Mouse (Mus musculus) CH12.LX (cell line): ENCODE data around the gene 2410004B18Rik. TPM values are rescaled to one million over a fixed set of nuclear protein-coding genes. Genes with fewer than 3 reads are reported as not detected.

Experiments used
- DNase-seq: peaks from one replicate; pipeline ENCODE4 v3.0.0-alpha.2; 2013; ENCODE audit errors: extremely low read depth
- H3K27ac ChIP-seq: 2 replicates; pipeline ENCODE4 v1.5.1; 2012; ENCODE audit warnings: low read depth, mild to moderate bottlenecking, control low read depth, moderate library complexity; ENCODE audit not compliant: insufficient read depth
- H3K27me3 ChIP-seq: replicated peaks from 2 replicates; pipeline ENCODE3; 2012; ENCODE audit warnings: inconsistent platforms
- H3K36me3 ChIP-seq, 2 experiments: replicated peaks in 1 of 2; 2 replicates each; pipeline versions ENCODE3 to v1.6.1; 2012; ENCODE audit warnings: inconsistent platforms in 1 of 2, low read length in 1 of 2, mild to moderate bottlenecking in 1 of 2, mixed read lengths in 1 of 2, moderate library complexity in 1 of 2; ENCODE audit not compliant: control insufficient read depth in 1 of 2, insufficient read depth in 1 of 2
- H3K4me1 ChIP-seq, 2 experiments: 2 replicates each; pipeline ENCODE4 v1.6.1; 2012; ENCODE audit warnings: inconsistent platforms in 1 of 2, moderate library complexity in 1 of 2; ENCODE audit not compliant: insufficient read depth in 2 of 2, control insufficient read depth in 1 of 2
- H3K4me2 ChIP-seq: 2 replicates; pipeline ENCODE4 v1.6.1; 2012; ENCODE audit warnings: low read depth, mild to moderate bottlenecking, control low read depth; ENCODE audit not compliant: poor library complexity, insufficient read depth, severe bottlenecking
- H3K4me3 ChIP-seq, 3 experiments: fragments of 150-350 bp in 1 of 3; sonication (generic) in 1 of 3; replicated peaks in 1 of 3; 2 replicates each; pipeline versions ENCODE3 to v1.5.1; 2011 to 2012; ENCODE audit warnings: low read depth in 2 of 3, low read length in 2 of 3, mild to moderate bottlenecking in 2 of 3, moderate library complexity in 2 of 3, control low read depth in 1 of 3, improper control_type of control experiment in 1 of 3, inconsistent platforms in 1 of 3, mixed read lengths in 1 of 3; ENCODE audit not compliant: poor library complexity in 1 of 3
- H3K79me2 ChIP-seq: replicated peaks from 2 replicates; pipeline ENCODE4 v1.6.1; 2012; ENCODE audit warnings: mild to moderate bottlenecking, moderate library complexity; ENCODE audit not compliant: control insufficient read depth, poor library complexity, insufficient read depth, severe bottlenecking; ENCODE audit errors: extremely low read depth
- H3K9ac ChIP-seq: 2 replicates; pipeline ENCODE4 v1.6.1; 2012; ENCODE audit warnings: low read depth, mild to moderate bottlenecking, control low read depth, moderate library complexity; ENCODE audit not compliant: insufficient read depth
- H3K9me3 ChIP-seq: replicated peaks from 2 replicates; pipeline ENCODE3; 2012; ENCODE audit warnings: low read length, inconsistent platforms, mixed read lengths
- BHLHE40 ChIP-seq: IDR thresholded peaks from 2 replicates; pipeline ENCODE4 v1.6.1; 2011; ENCODE audit warnings: mild to moderate bottlenecking, low read depth, low read length, improper control_type of control experiment
- CHD2 ChIP-seq: IDR thresholded peaks from 2 replicates; pipeline ENCODE4 v1.6.1; 2011; ENCODE audit warnings: low read length, improper control_type of control experiment
- CTCF ChIP-seq, 2 experiments: IDR thresholded peaks in 1 of 2; conservative IDR thresholded peaks in 1 of 2; 2 replicates each; pipeline ENCODE4 v1.5.1; 2011 to 2012; ENCODE audit warnings: low read depth in 2 of 2, low read length in 2 of 2, improper control_type of control experiment in 1 of 2, inconsistent platforms in 1 of 2, mild to moderate bottlenecking in 1 of 2, moderate library complexity in 1 of 2
- ELF1 ChIP-seq: IDR thresholded peaks from 2 replicates; pipeline ENCODE4 v1.6.1; 2014; ENCODE audit warnings: low read depth, mild to moderate bottlenecking, inconsistent platforms, low read length, improper control_type of control experiment
- ETS1 ChIP-seq: conservative IDR thresholded peaks from 2 replicates; pipeline ENCODE4 v1.6.1; 2012; ENCODE audit warnings: low read depth, mild to moderate bottlenecking, inconsistent platforms, low read length, improper control_type of control experiment, moderate library complexity
- JUN ChIP-seq: IDR thresholded peaks from 2 replicates; pipeline ENCODE4 v1.6.1; 2011; ENCODE audit warnings: low read depth, mild to moderate bottlenecking, low read length, improper control_type of control experiment, moderate library complexity; ENCODE audit not compliant: insufficient read depth
- MAFK ChIP-seq: IDR thresholded peaks from 2 replicates; pipeline ENCODE4 v1.6.1; 2011; ENCODE audit warnings: low read length, improper control_type of control experiment; ENCODE audit not compliant: insufficient replicate concordance
- MAZ ChIP-seq: IDR thresholded peaks from 2 replicates; pipeline ENCODE4 v1.6.1; 2012; ENCODE audit warnings: low read depth, mild to moderate bottlenecking, inconsistent platforms, low read length, improper control_type of control experiment, moderate library complexity
- POLR2A ChIP-seq: IDR thresholded peaks from 2 replicates; pipeline ENCODE4 v1.6.1; 2011; ENCODE audit warnings: low read depth, mild to moderate bottlenecking, improper control_type of control experiment, low read length
- RAD21 ChIP-seq: IDR thresholded peaks from 2 replicates; pipeline ENCODE4 v1.6.1; 2011; ENCODE audit warnings: low read depth, mild to moderate bottlenecking, low read length, improper control_type of control experiment, moderate library complexity
- RCOR1 ChIP-seq: conservative IDR thresholded peaks from 2 replicates; pipeline ENCODE4 v1.6.1; 2012; ENCODE audit warnings: low read depth, mild to moderate bottlenecking, inconsistent platforms, low read length, improper control_type of control experiment
- TBP ChIP-seq: conservative IDR thresholded peaks from 2 replicates; pipeline ENCODE4 v1.6.1; 2011; ENCODE audit warnings: low read depth, low read length, improper control_type of control experiment
- ZKSCAN1 ChIP-seq: IDR thresholded peaks from 2 replicates; pipeline ENCODE4 v1.6.1; 2012; ENCODE audit warnings: low read depth, inconsistent platforms, low read length, improper control_type of control experiment, borderline replicate concordance
- dilution Hi-C: fragments of 300-500 bp; cut with MboI; formaldehyde crosslinking; loops from 2 replicates; pipeline ENCODE4 v1.14.3; 2020; ENCODE audit warnings: low sequenced_read_pairs; ENCODE audit not compliant: extremely low pct_unique_long_range_greater_than_20kb, extremely low pct_ligation_motif_present
- in situ Hi-C: fragments of 300-500 bp; cut with MboI; formaldehyde crosslinking; loops from 3 replicates; pipeline ENCODE4 v1.14.3; 2019; ENCODE audit warnings: low sequenced_read_pairs, low pct_ligation_motif_present, low pct_unique_long_range_greater_than_20kb, mixed read lengths
- polyA plus RNA-seq: library from polyadenylated mRNA; unstranded; fragments of >175 nt; gene quantifications from 2 replicates; pipeline ENCODE4 v1.2.1, GENCODE M21; 2012; ENCODE audit warnings: low read depth; ENCODE audit not compliant: insufficient read length
- total RNA-seq, 2 experiments: library from RNA; depleted of rRNA; stranded (reverse); fragments of 300-350 nt in 1 of 2; fragments of >200 nt in 1 of 2; gene quantifications; 2 replicates each; pipeline ENCODE4 v1.2.3; 2012 to 2014

Gene 2410004B18Rik
- total and polyA plus RNA-seq, 3 experiments, result 51.9 to 138 (median 123) TPM

DNA sequence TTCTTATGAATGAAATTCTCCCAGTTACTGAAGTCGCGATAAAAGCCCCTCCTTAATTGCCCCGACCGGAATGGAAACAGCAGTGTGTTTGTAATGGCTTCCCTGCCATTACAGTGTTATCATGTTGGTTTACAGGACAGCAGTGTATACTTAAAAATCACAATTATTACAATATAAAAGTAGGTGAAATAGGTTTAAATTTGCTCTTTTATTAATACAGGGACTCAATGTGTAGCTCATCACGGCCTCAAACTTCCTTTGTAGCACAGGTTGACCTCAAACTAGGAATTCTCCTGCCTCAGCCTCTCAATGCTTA lies 13.0 kb downstream of the 2410004B18Rik start:
- no peak overlapping the region for H3K9ac ChIP-seq
- no peak overlapping the region for H3K4me2 ChIP-seq
- no peak for DNase-seq
- no peaks in the 10 kb centered on the region for H3K79me2 ChIP-seq
- in situ Hi-C loops, result no loop called here
- peaks cover 3 to 9% of the 10 kb centered on the region in 2 experiments for H3K36me3 ChIP-seq
- no peak for TF ChIP-seq CTCF (conservative IDR thresholded peaks at IDR 0.05 in 1 of 2, IDR thresholded peaks at IDR 0.05 in 1 of 2; ENCODE audit: low read depth in 2 of 2, low read length in 2 of 2)
- no peak for TF ChIP-seq RAD21
- no peak for TF ChIP-seq TBP
- TF ChIP-seq MAFK, result no peak
- TF ChIP-seq POLR2A, result no peak
- TF ChIP-seq, all 38 proteins: peak for 0
- Histone ChIP-seq H3K27ac (no peak overlapping the region), H3K4me1 (peaks cover 3 to 27% of the 10 kb centered on the region in 2 experiments; a peak in 3 of 4 replicates), H3K9me3 (no peaks in the 10 kb centered on the region), H3K27me3 (no peaks in the 10 kb centered on the region), H3K4me3 (no peak overlapping the region)
- dilution Hi-C loops, result no loop called here

DNA sequence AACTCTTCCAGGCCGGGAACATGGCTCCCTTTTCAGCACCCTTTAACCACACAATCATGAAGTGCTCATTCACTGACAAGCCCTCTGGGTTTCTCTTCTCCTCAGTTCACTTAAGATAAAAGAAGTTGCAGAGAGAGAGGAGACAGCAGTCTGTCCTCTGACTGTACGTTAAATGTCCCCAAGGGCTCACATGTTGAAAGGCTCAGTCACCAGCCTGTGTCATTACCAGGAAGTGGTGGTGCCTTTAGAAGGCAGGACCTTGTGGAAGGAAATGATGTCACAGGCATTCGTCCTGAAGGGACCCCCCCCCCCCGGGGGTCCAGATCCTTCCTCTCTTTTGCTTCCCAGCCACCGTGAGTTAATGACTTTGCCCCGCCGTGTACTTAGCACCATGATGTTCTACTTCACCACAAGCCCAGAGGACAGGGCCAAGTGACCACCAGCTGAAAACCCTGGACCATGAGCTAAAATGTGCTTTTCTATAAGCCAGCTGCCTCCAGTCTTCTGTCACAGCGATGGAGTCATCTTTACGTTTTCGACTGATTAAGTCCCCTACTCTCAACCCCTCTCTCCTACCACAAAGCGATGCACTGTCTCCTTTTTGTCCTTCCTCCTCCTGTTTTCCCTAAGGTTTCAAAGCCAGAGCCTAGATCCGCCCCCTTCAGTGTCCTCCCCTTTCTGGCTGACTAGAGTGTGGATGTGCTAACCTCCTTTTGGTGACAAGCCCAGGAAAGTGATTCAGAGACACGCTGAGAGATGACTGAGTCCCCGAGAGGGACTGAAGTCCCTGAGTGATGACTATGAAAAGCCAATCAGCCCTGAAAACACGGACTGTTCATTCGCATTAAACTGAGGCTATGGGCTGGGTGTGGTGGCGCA lies 13.7 kb downstream of the 2410004B18Rik start:
- Histone ChIP-seq H3K9ac (no peak overlapping the region), H3K27ac (no peak overlapping the region)
- peak; percentile 65 for DNase-seq
- in situ Hi-C loops, result no loop called here
- dilution Hi-C loops, result no loop called here
- peak; percentile 64 for TF ChIP-seq ELF1
- no peak for TF ChIP-seq TBP
- TF ChIP-seq CHD2, result no peak
- TF ChIP-seq MAFK, result no peak
- TF ChIP-seq ZKSCAN1, result no peak
- TF ChIP-seq RCOR1, result no peak
- 0 out of 2 replicates have a peak, but pooled peaks have one; percentile 16 for TF ChIP-seq ETS1
- TF ChIP-seq BHLHE40, result peak; percentile 46
- no peak for TF ChIP-seq MAZ
- no peak for TF ChIP-seq JUN
- TF ChIP-seq, all 38 proteins: peak for 3
- Histone ChIP-seq H3K4me1 (peaks cover 0 to 20% of the 10 kb centered on the region in 2 experiments; a peak in 2 of 4 replicates), H3K4me3 (no peak overlapping the region), H3K79me2 (no peaks in the 10 kb centered on the region), H3K4me2 (no peak overlapping the region), H3K9me3 (peaks cover under 1% of the 10 kb centered on the region), H3K36me3 (peaks cover 0 to 3% of the 10 kb centered on the region in 2 experiments), H3K27me3 (no peaks in the 10 kb centered on the region)
